Mouse (Mus musculus): ENCODE data around the gene Srrt. TPM values are rescaled to one million over a fixed set of nuclear protein-coding genes. Genes with fewer than 3 reads are reported as not detected.
A peak's percentile ranks its signal among the peaks of the same experiment; 100 is the strongest.

Gene Srrt
- total RNA-seq, 2 experiments from 2014 or later = 84.2 to 84.8 TPM

GRCm38 (mm10) chr5:137305822-137306221 lies 1.7 kb downstream of the Srrt start:
- no peak for DNase-seq
- intact Hi-C loops (cut with DNase I) = no loop called here

- intact Hi-C loops (cut with DNase I) = no loop called here
- DNase-seq = no peak
These were observed 2.7 kb downstream of the Srrt start for GRCm38 (mm10) chr5:137304816-137305215.

- intact Hi-C loops (cut with DNase I) = no loop called here
These were observed 3.3 kb downstream of the Srrt start for GRCm38 (mm10) chr5:137304165-137304564.

GRCm38 (mm10) chr5:137303609-137304008 lies 3.9 kb downstream of the Srrt start:
- DNase-seq = no peak
- intact Hi-C loops (cut with DNase I) = no loop called here

More at GRCm38 (mm10) chr5:137304165-137304564, 3.3 kb downstream of the Srrt start:
- no peak for DNase-seq

- DNase-seq = peak in 1 of 2 experiments; percentile 23
- intact Hi-C loops (cut with DNase I) = no loop called here
These were observed 6.2 kb downstream of the Srrt start for GRCm38 (mm10) chr5:137301253-137301652.

- no peak for DNase-seq
- intact Hi-C loops (cut with DNase I) = no loop called here
These were observed 8.2 kb downstream of the Srrt start for GRCm38 (mm10) chr5:137299240-137299639.

- intact Hi-C loops (cut with DNase I) = no loop called here
- DNase-seq = no peak
These were observed 10.3 kb downstream of the Srrt start for GRCm38 (mm10) chr5:137297126-137297525.

- no peak for DNase-seq
- intact Hi-C loops (cut with DNase I) = no loop called here
These were observed 11.8 kb downstream of the Srrt start for GRCm38 (mm10) chr5:137295712-137296111.

GRCm38 (mm10) chr5:137295296-137295695 lies 12.2 kb downstream of the Srrt start:
- intact Hi-C loops (cut with DNase I) = no loop called here

GRCm38 (mm10) chr5:137294744-137295093 lies 12.8 kb downstream of the Srrt start:
- intact Hi-C loops (cut with DNase I) = loop anchor here (5.0 kb wide), 1 partner anchor 208 kb away; the partner anchor contains the start of gene Pop7

More at GRCm38 (mm10) chr5:137295296-137295695, 12.2 kb downstream of the Srrt start:
- no peak for DNase-seq

GRCm38 (mm10) chr5:137293839-137294743 lies 13.4 kb downstream of the Srrt start, which contains the start of gene Ufsp1:
Ufsp1 (plus strand) TSS chr5:137294629.
- peak; percentile 95 to 98 for DNase-seq
- intact Hi-C loops (cut with DNase I) = loop anchor here (2.0 to 5.0 kb wide), 2 partner anchors 85 to 208 kb away; partner anchors contain the start of gene Pop7

More at GRCm38 (mm10) chr5:137294744-137295093, 12.8 kb downstream of the Srrt start:
- DNase-seq = peak in 1 of 2 experiments; percentile 27

- peak; percentile 73 to 77 for DNase-seq
- intact Hi-C loops (cut with DNase I) = loop anchor here (2.0 to 5.0 kb wide), 2 partner anchors 86 to 209 kb away; partner anchors contain the start of gene Pop7
These were observed 14.2 kb downstream of the Srrt start for GRCm38 (mm10) chr5:137293282-137293681.

GRCm38 (mm10) chr5:137291381-137291926 lies 16.0 kb downstream of the Srrt start:
- intact Hi-C loops (cut with DNase I) = loop anchor here (2.0 to 5.0 kb wide), 2 partner anchors 23 to 211 kb away; partner anchors contain the start of genes Pop7 and Trip6
- no peak for DNase-seq

GRCm38 (mm10) chr5:137290677-137291076 lies 16.8 kb downstream of the Srrt start:
- DNase-seq = peak; percentile 70 to 72
- intact Hi-C loops (cut with DNase I) = loop anchor here (2.0 to 5.0 kb wide), 2 partner anchors 24 to 212 kb away; partner anchors contain the start of genes Pop7 and Trip6

- intact Hi-C loops (cut with DNase I) = loop anchor here (2.0 to 5.0 kb wide), 2 partner anchors 25 to 213 kb away; partner anchors contain the start of genes Pop7 and Trip6
- DNase-seq = no peak
These were observed 17.7 kb downstream of the Srrt start for GRCm38 (mm10) chr5:137289591-137290365.

- peak in 1 of 2 experiments; percentile 48 for DNase-seq
- intact Hi-C loops (cut with DNase I) = no loop called here
These were observed 18.4 kb downstream of the Srrt start for GRCm38 (mm10) chr5:137288999-137289470.

GRCm38 (mm10) chr5:137287953-137288743 lies 19.3 kb downstream of the Srrt start:
- DNase-seq = peak; percentile 29 to 38
- intact Hi-C loops (cut with DNase I) = loop anchor here (2.0 kb wide), 1 partner anchor 165 kb away; no protein-coding TSS in a partner anchor

- peak in 1 of 2 experiments; percentile 32 for DNase-seq
These were observed 20.2 kb downstream of the Srrt start, which contains the start of gene Ache for GRCm38 (mm10) chr5:137287032-137287952. Ache (plus strand) TSS chr5:137287519.

More at GRCm38 (mm10) chr5:137287032-137287952, 20.2 kb downstream of the Srrt start, which contains the start of gene Ache:
- intact Hi-C loops (cut with DNase I) = loop anchor here (2.0 kb wide), 1 partner anchor 164 kb away; no protein-coding TSS in a partner anchor

All from heart, postnatal 14 days (tissue).